Mouse (Mus musculus) bone marrow macrophage, adult 2 months (primary cell): ENCODE measurements around the gene Ntng1.

Experiments used
- CTCF ChIP-seq: IDR thresholded peaks from 2 replicates; pipeline ENCODE4 v1.5.1; 2012; ENCODE audit warnings: low read depth, mild to moderate bottlenecking, low read length, moderate library complexity
- POLR2A ChIP-seq: IDR thresholded peaks from 2 replicates; pipeline ENCODE4 v1.6.1; 2012; ENCODE audit warnings: mild to moderate bottlenecking, low read depth, low read length, borderline replicate concordance

DNA sequence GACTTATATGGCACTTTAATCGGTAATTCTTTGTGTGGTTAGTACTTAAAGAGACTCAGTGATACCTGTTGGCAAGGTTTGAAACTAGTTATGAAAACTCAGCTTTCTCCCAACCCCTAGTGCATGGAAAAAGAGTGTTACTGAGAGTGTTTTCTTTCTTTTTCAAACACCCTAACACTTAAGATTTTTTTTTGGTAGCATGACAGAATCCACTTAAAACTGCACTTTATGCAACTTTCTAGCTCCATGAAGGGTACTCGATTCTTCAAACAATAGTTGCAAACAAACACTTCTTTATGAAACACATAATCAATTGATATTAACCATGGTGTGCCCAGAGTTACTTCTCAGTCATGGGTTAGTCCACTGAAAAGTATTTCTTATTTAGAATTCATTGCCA, 49.4 kb downstream of the Ntng1 start:
- TF ChIP-seq CTCF (no peak), POLR2A (no peak)
